Mouse (Mus musculus) left cerebral cortex, postnatal 25 days (tissue): ENCODE results near the gene Pld4. TPM values are rescaled to one million over a fixed set of nuclear protein-coding genes. Genes with fewer than 3 reads are reported as not detected.
A peak's percentile ranks its signal among the peaks of the same experiment; 100 is the strongest.

ENCODE experiments used
- DNase-seq, 2 experiments: peaks; one replicate each; pipeline ENCODE4 v3.0.0; 2022; ENCODE audit warnings: low spot score in 2 of 2, mixed read lengths in 1 of 2
- intact Hi-C: fragments of 180-260 bp; cut with DNase I; formaldehyde crosslinking; loops from one replicate; pipeline ENCODE4 v1.15.1; 2025
- total RNA-seq, 2 experiments: library from RNA; stranded (reverse); gene quantifications; 2 replicates each; pipeline ENCODE4 v1.2.3; 2021

Pld4 gene
- 10 to 100 TPM in 1 of 2 experiments, 1 to 10 TPM in 1; 9.3 to 10.7 TPM for total RNA-seq

GRCm38 (mm10) chr12:112760154-112760926 lies at the start of gene Pld4:
Pld4 (plus strand) TSS chr12:112760655.
- intact Hi-C loops = no loop called here
- DNase-seq = no peak

- peak; percentile 21 to 39 for DNase-seq
- intact Hi-C loops = no loop called here
Observed at GRCm38 (mm10) chr12:112713984-112714383, 46.5 kb upstream of the Pld4 start.

GRCm38 (mm10) chr12:112717140-112717539 lies 43.3 kb upstream of the Pld4 start:
- intact Hi-C loops = no loop called here
- peak in 1 of 2 experiments; percentile 54 for DNase-seq

- no peak for DNase-seq
- intact Hi-C loops = no loop called here
Observed at GRCm38 (mm10) chr12:112718995-112719394, 41.5 kb upstream of the Pld4 start.

- no peak for DNase-seq
- intact Hi-C loops = no loop called here
Observed at GRCm38 (mm10) chr12:112720216-112720615, 40.2 kb upstream of the Pld4 start, which contains the start of gene Cep170b. Cep170b (plus strand) TSS chr12:112720455.

GRCm38 (mm10) chr12:112720890-112721423 lies 39.5 kb upstream of the Pld4 start:
- no peak for DNase-seq
- intact Hi-C loops = no loop called here

GRCm38 (mm10) chr12:112721424-112722239 lies 38.8 kb upstream of the Pld4 start:
- DNase-seq = peak in 1 of 2 experiments; percentile 52
- intact Hi-C loops = loop anchor here (2.0 kb wide), 1 partner anchor 47 kb away; the partner anchor contains the start of gene Akt1

GRCm38 (mm10) chr12:112722240-112723027 lies 38.0 kb upstream of the Pld4 start:
- DNase-seq = peak; percentile 49 to 50
- intact Hi-C loops = loop anchor here (2.0 kb wide), 1 partner anchor 48 kb away; the partner anchor contains the start of gene Akt1

- DNase-seq = no peak
- intact Hi-C loops = loop anchor here (2.0 kb wide), 1 partner anchor 48 kb away; the partner anchor contains the start of gene Akt1
Observed at GRCm38 (mm10) chr12:112723028-112723330, 37.5 kb upstream of the Pld4 start.

GRCm38 (mm10) chr12:112723445-112723844 lies 37.0 kb upstream of the Pld4 start:
- no peak for DNase-seq
- intact Hi-C loops = loop anchor here (2.0 kb wide), 1 partner anchor 49 kb away; the partner anchor contains the start of gene Akt1

GRCm38 (mm10) chr12:112724077-112724805 lies 36.2 kb upstream of the Pld4 start:
- DNase-seq = peak; percentile 79 to 82
- intact Hi-C loops = no loop called here

- intact Hi-C loops = no loop called here
Observed at GRCm38 (mm10) chr12:112727801-112728200, 32.7 kb upstream of the Pld4 start.

GRCm38 (mm10) chr12:112730808-112731207 lies 29.6 kb upstream of the Pld4 start:
- intact Hi-C loops = no loop called here
- DNase-seq = no peak

More at GRCm38 (mm10) chr12:112727801-112728200, 32.7 kb upstream of the Pld4 start:
- no peak for DNase-seq

- no peak for DNase-seq
- intact Hi-C loops = no loop called here
Observed at GRCm38 (mm10) chr12:112732591-112732990, 27.9 kb upstream of the Pld4 start.

GRCm38 (mm10) chr12:112734108-112734820 lies 26.2 kb upstream of the Pld4 start:
- intact Hi-C loops = no loop called here

GRCm38 (mm10) chr12:112734881-112735655 lies 25.4 kb upstream of the Pld4 start:
- intact Hi-C loops = no loop called here
- no peak for DNase-seq

More at GRCm38 (mm10) chr12:112734108-112734820, 26.2 kb upstream of the Pld4 start:
- DNase-seq = no peak

GRCm38 (mm10) chr12:112735896-112736635 lies 24.4 kb upstream of the Pld4 start:
- intact Hi-C loops = no loop called here

More at GRCm38 (mm10) chr12:112735896-112736635, 24.4 kb upstream of the Pld4 start:
- DNase-seq = no peak
